Mouse (Mus musculus) stomach, embryonic 15.5 days (tissue): ENCODE measurements at regions not wholly inside any gene's neighbourhood (a gene's known extent, or its start where the extent isn't known, plus 50 kb on each side); places are given as distances from the start of the nearest gene placed in this dataset.
"Not testable (repeated sequence)": the region's sequence is repeated elsewhere in the genome, so short reads cannot be mapped to it uniquely, and the experiment has no call there.

Source experiments
- ATAC-seq: fragments of 200-750 bp; cut with Nextera tagmentation; 2 replicates; pipeline ENCODE4 v1.8.0; 2017; ENCODE audit warnings: low read depth, moderate number of reproducible peaks, moderate TSS enrichment; ENCODE audit not compliant: insufficient read depth, low FRiP score
- H3K27ac ChIP-seq: fragments of 300-500 bp; sonication (generic); 2 replicates; pipeline ENCODE4 v1.5.1; 2015; ENCODE audit warnings: mild to moderate bottlenecking, inconsistent platforms
- H3K27me3 ChIP-seq: fragments of 300-500 bp; sonication (generic); replicated peaks from 2 replicates; pipeline ENCODE4 v1.6.1; 2015; ENCODE audit warnings: inconsistent platforms
- H3K36me3 ChIP-seq: fragments of 300-500 bp; sonication (generic); 2 replicates; pipeline ENCODE4 v1.6.1; 2015; ENCODE audit warnings: inconsistent platforms
- H3K4me1 ChIP-seq: fragments of 300-500 bp; sonication (generic); 2 replicates; pipeline ENCODE4 v1.6.1; 2015; ENCODE audit warnings: inconsistent platforms
- H3K4me2 ChIP-seq: fragments of 300-500 bp; sonication (generic); 2 replicates; pipeline ENCODE4 v1.6.1; 2015; ENCODE audit warnings: mild to moderate bottlenecking, inconsistent platforms
- H3K4me3 ChIP-seq: fragments of 300-500 bp; sonication (generic); replicated peaks from 2 replicates; pipeline ENCODE4 v1.5.1; 2015; ENCODE audit warnings: inconsistent platforms
- H3K9ac ChIP-seq: fragments of 300-500 bp; sonication (generic); 2 replicates; pipeline ENCODE4 v1.6.1; 2015; ENCODE audit warnings: inconsistent platforms
- H3K9me3 ChIP-seq: fragments of 300-500 bp; sonication (generic); 2 replicates; pipeline ENCODE4 v1.6.1; 2016; ENCODE audit warnings: inconsistent platforms
- whole genome bisulfite sequencing: fragments of 180-500 bp; shearing (Covaris S2); methylation state at CpG from one replicate; pipeline ENCODE4 v1.1.7; 2015; 5-methylcytosine and 5-hydroxymethylcytosine counted together

GRCm38 (mm10) chr7:60492028-60492995, 352.3 kb upstream of the Snrpn start:
- not testable (repeated sequence) for H3K9ac ChIP-seq, H3K27me3 ChIP-seq, H3K4me1 ChIP-seq, H3K9me3 ChIP-seq, H3K36me3 ChIP-seq, H3K27ac ChIP-seq
- WGBS, result 9% methylated on average over 39 of the region's 39 CpGs
- ATAC-seq, result peak; percentile 78; the same call in 1 of the 2 replicates
- H3K4me3 ChIP-seq, result peak overlapping the region; percentile 33
- peak overlapping the region; percentile 42 for H3K4me2 ChIP-seq

- H3K4me2 ChIP-seq, H3K36me3 ChIP-seq, H3K27ac ChIP-seq, ATAC-seq, H3K27me3 ChIP-seq, H3K4me3 ChIP-seq, H3K9ac ChIP-seq, H3K4me1 ChIP-seq, H3K9me3 ChIP-seq: not testable (repeated sequence)
- WGBS, result 2% methylated on average over 4 of the region's 4 CpGs
Measured at GRCm38 (mm10) chr7:60487839-60488454, 347.9 kb upstream of the Snrpn start.

- H3K36me3 ChIP-seq, result not testable (repeated sequence)
Measured at GRCm38 (mm10) chr7:60450074-60450603, 310.1 kb upstream of the Snrpn start.

GRCm38 (mm10) chr7:60449239-60450073, 309.4 kb upstream of the Snrpn start:
- not testable (repeated sequence) for H3K9ac ChIP-seq, H3K27ac ChIP-seq, H3K27me3 ChIP-seq, H3K36me3 ChIP-seq, H3K4me3 ChIP-seq, H3K9me3 ChIP-seq, H3K4me2 ChIP-seq, H3K4me1 ChIP-seq, ATAC-seq
- WGBS, result 44% methylated on average over 2 of the region's 2 CpGs

More at GRCm38 (mm10) chr7:60450074-60450603, 310.1 kb upstream of the Snrpn start:
- H3K4me3 ChIP-seq, ATAC-seq, H3K9ac ChIP-seq, H3K4me2 ChIP-seq, H3K27me3 ChIP-seq, H3K27ac ChIP-seq, H3K4me1 ChIP-seq, H3K9me3 ChIP-seq: not testable (repeated sequence)
- WGBS, result 60% methylated on average over 3 of the region's 3 CpGs

GRCm38 (mm10) chr7:60438781-60439180, 298.8 kb upstream of the Snrpn start:
- Histone ChIP-seq H3K9me3 (no peaks in the 10 kb centered on the region), H3K9ac (no peak overlapping the region), H3K4me3 (no peak overlapping the region), H3K36me3 (no peaks in the 10 kb centered on the region), H3K4me2 (no peak overlapping the region), H3K27ac (no peak overlapping the region), H3K27me3 (no peaks in the 10 kb centered on the region), H3K4me1 (no peaks in the 10 kb centered on the region)
- 67% methylated on average over 3 of the region's 3 CpGs for WGBS
- no peak for ATAC-seq

GRCm38 (mm10) chr7:60391011-60391863, 251.2 kb upstream of the Snrpn start:
- not testable (repeated sequence) for H3K36me3 ChIP-seq, H3K9ac ChIP-seq, H3K9me3 ChIP-seq, H3K4me1 ChIP-seq, H3K27me3 ChIP-seq, H3K27ac ChIP-seq
- WGBS, result 11% methylated on average over 33 of the region's 33 CpGs
- Histone ChIP-seq H3K4me2 (peak overlapping the region; percentile 46), H3K4me3 (peak overlapping the region; percentile 36)
- ATAC-seq, result peak; percentile 88

- whole genome bisulfite sequencing, result 4% methylated on average over 5 of the region's 5 CpGs
- not testable (repeated sequence) for H3K4me1 ChIP-seq, H3K36me3 ChIP-seq, H3K4me3 ChIP-seq, H3K4me2 ChIP-seq, H3K9me3 ChIP-seq, H3K27me3 ChIP-seq, ATAC-seq, H3K9ac ChIP-seq, H3K27ac ChIP-seq
Measured at GRCm38 (mm10) chr7:60386957-60387356, 246.9 kb upstream of the Snrpn start.

GRCm38 (mm10) chr7:60374001-60374400, 234.0 kb upstream of the Snrpn start:
- not testable (repeated sequence) for H3K4me3 ChIP-seq, H3K9me3 ChIP-seq, H3K27me3 ChIP-seq, H3K4me1 ChIP-seq, H3K4me2 ChIP-seq, H3K9ac ChIP-seq, H3K27ac ChIP-seq, ATAC-seq, H3K36me3 ChIP-seq
- 15% methylated on average over 3 of the region's 3 CpGs for WGBS

GRCm38 (mm10) chr7:60352206-60352605, 212.2 kb upstream of the Snrpn start:
- H3K27ac ChIP-seq, H3K9ac ChIP-seq, H3K4me2 ChIP-seq, H3K36me3 ChIP-seq, H3K4me3 ChIP-seq, H3K27me3 ChIP-seq, H3K9me3 ChIP-seq, ATAC-seq, H3K4me1 ChIP-seq: not testable (repeated sequence)
- WGBS, result 61% methylated on average over 2 of the region's 2 CpGs
